Mouse (Mus musculus): ENCODE results near the gene Ddx4.

GRCm38 (mm10) chr13:112556501-112556900 is 95.8 kb downstream of the Ddx4 start:
- TF ChIP-seq GATA1 (IDR thresholded peaks at IDR 0.05; ENCODE audit: low read length) = no peak
- TF ChIP-seq TAL1 (IDR thresholded peaks at IDR 0.05; ENCODE audit: low read length) = no peak
